Mouse (Mus musculus) heart, embryonic 10.5 days (tissue): Measurements from ENCODE around the gene C5ar1. TPM values are rescaled to one million over a fixed set of nuclear protein-coding genes. Genes with fewer than 3 reads are reported as not detected.

Experiments
- DNase-seq: peaks from one replicate; pipeline ENCODE4 v3.0.0-alpha.2; 2017; ENCODE audit warnings: low spot score
- H3K27ac ChIP-seq: fragments of 300-500 bp; sonication (generic); 2 replicates; pipeline ENCODE4 v1.5.1; 2016; ENCODE audit warnings: mild to moderate bottlenecking
- H3K27me3 ChIP-seq: fragments of 300-500 bp; sonication (generic); 2 replicates; pipeline ENCODE4 v1.6.1; 2016; ENCODE audit warnings: mild to moderate bottlenecking; ENCODE audit not compliant: poor library complexity, insufficient read depth, severe bottlenecking
- H3K36me3 ChIP-seq: fragments of 300-500 bp; sonication (generic); 2 replicates; pipeline ENCODE4 v1.6.1; 2016; ENCODE audit warnings: mild to moderate bottlenecking, moderate library complexity
- H3K4me1 ChIP-seq: fragments of 300-500 bp; sonication (generic); 2 replicates; pipeline ENCODE4 v1.6.1; 2016; ENCODE audit warnings: mild to moderate bottlenecking
- H3K4me3 ChIP-seq: fragments of 300-500 bp; sonication (generic); 2 replicates; pipeline ENCODE4 v1.5.1; 2016; ENCODE audit warnings: mild to moderate bottlenecking, moderate library complexity
- H3K9me3 ChIP-seq: fragments of 300-500 bp; sonication (generic); 2 replicates; pipeline ENCODE4 v1.6.1; 2016; ENCODE audit warnings: mild to moderate bottlenecking, moderate library complexity
- WGBS: fragments of 180-500 bp; shearing (Covaris S2); methylation state at CpG from one replicate; pipeline ENCODE4 v1.1.7; 2016; 5-methylcytosine and 5-hydroxymethylcytosine counted together
- polyA plus RNA-seq: library from polyadenylated mRNA; unstranded; fragments of >200 nt; fragmentation: Nextera tagmentation; extraction: Ambion mirVana; gene quantifications from 2 replicates; pipeline ENCODE4 v1.2.1, GENCODE M21; 2016

The C5ar1 gene
- polyA plus RNA-seq, 1 experiment from 2014 or later, result 1.0 TPM

- Histone ChIP-seq H3K4me1 (peaks cover 17% of the 10 kb centered on the region; the same call in 1 of the 2 replicates), H3K36me3 (no peaks in the 10 kb centered on the region), H3K27ac (peak overlapping the region; percentile 13; the same call in 1 of the 2 replicates), H3K9me3 (no peaks in the 10 kb centered on the region), H3K27me3 (no peaks in the 10 kb centered on the region), H3K4me3 (no peak overlapping the region)
- no peak for DNase-seq
- 78% methylated on average over 6 of the region's 6 CpGs for WGBS
These were observed 17.1 kb downstream of the C5ar1 start for GRCm38 (mm10) chr7:16242198-16242597.

- Histone ChIP-seq H3K27ac (peak overlapping the region; percentile 13; the same call in 1 of the 2 replicates), H3K4me3 (no peak overlapping the region), H3K9me3 (no peaks in the 10 kb centered on the region), H3K4me1 (peaks cover 17% of the 10 kb centered on the region; the same call in 1 of the 2 replicates), H3K36me3 (no peaks in the 10 kb centered on the region), H3K27me3 (no peaks in the 10 kb centered on the region)
- no peak for DNase-seq
- WGBS, result 54% methylated on average over 11 of the region's 11 CpGs
These were observed 17.6 kb downstream of the C5ar1 start for GRCm38 (mm10) chr7:16241787-16242186.

- 81% methylated on average over 1 of the region's 1 CpGs for WGBS
- Histone ChIP-seq H3K4me3 (no peak overlapping the region), H3K36me3 (no peaks in the 10 kb centered on the region), H3K27ac (no peak overlapping the region), H3K4me1 (peaks cover 17% of the 10 kb centered on the region; the same call in 1 of the 2 replicates), H3K9me3 (no peaks in the 10 kb centered on the region), H3K27me3 (no peaks in the 10 kb centered on the region)
- no peak for DNase-seq
These were observed 18.4 kb downstream of the C5ar1 start for GRCm38 (mm10) chr7:16240978-16241303.

GRCm38 (mm10) chr7:16240281-16240977 is 18.9 kb downstream of the C5ar1 start:
- Histone ChIP-seq H3K9me3 (no peaks in the 10 kb centered on the region), H3K4me1 (0 out of 2 replicates have a peak, but pooled peaks cover 17% of the 10 kb centered on the region), H3K4me3 (no peak overlapping the region), H3K36me3 (no peaks in the 10 kb centered on the region), H3K27ac (no peak overlapping the region), H3K27me3 (no peaks in the 10 kb centered on the region)
- WGBS, result 70% methylated on average over 7 of the region's 7 CpGs
- peak; percentile 82 for DNase-seq

GRCm38 (mm10) chr7:16239554-16239997 is 19.8 kb downstream of the C5ar1 start:
- 0 out of 2 replicates have a peak, but pooled peaks cover 17% of the 10 kb centered on the region for H3K4me1 ChIP-seq
- H3K27ac ChIP-seq, result peak overlapping the region; percentile 47; the same call in 1 of the 2 replicates
- 59% methylated on average over 9 of the region's 9 CpGs for WGBS
- no peaks in the 10 kb centered on the region for H3K9me3 ChIP-seq
- no peaks in the 10 kb centered on the region for H3K27me3 ChIP-seq
- H3K4me3 ChIP-seq, result no peak overlapping the region
- H3K36me3 ChIP-seq, result no peaks in the 10 kb centered on the region
- no peak for DNase-seq

GRCm38 (mm10) chr7:16229869-16230268 is 29.5 kb downstream of the C5ar1 start:
- DNase-seq, result no peak
- Histone ChIP-seq H3K36me3 (no peaks in the 10 kb centered on the region), H3K4me3 (no peak overlapping the region), H3K4me1 (peaks cover 16% of the 10 kb centered on the region), H3K9me3 (peaks cover 5% of the 10 kb centered on the region; the same call in 1 of the 2 replicates), H3K27ac (peak overlapping the region; percentile 3; the same call in 1 of the 2 replicates), H3K27me3 (peaks cover 4% of the 10 kb centered on the region; the same call in 1 of the 2 replicates)
- 30% methylated on average over 5 of the region's 5 CpGs for WGBS

- WGBS, result 2% methylated on average over 34 of the region's 34 CpGs
- Histone ChIP-seq H3K27me3 (peaks cover 9% of the 10 kb centered on the region; the same call in 1 of the 2 replicates), H3K27ac (peak within 1 kb of the TSS; percentile 95), H3K36me3 (peaks cover 20% of the 10 kb centered on the region), H3K4me3 (peak within 1 kb of the TSS; percentile 81), H3K4me1 (peaks cover 17% of the 10 kb centered on the region), H3K9me3 (no peaks in the 10 kb centered on the region)
- DNase-seq, result peak; percentile 97
These were observed 37.6 kb downstream of the C5ar1 start, which contains the start of gene Dhx34 for GRCm38 (mm10) chr7:16221582-16222272. Gene Dhx34 (minus strand): TSS chr7:16222037.

- Histone ChIP-seq H3K27ac (no peak overlapping the region), H3K27me3 (no peaks in the 10 kb centered on the region), H3K4me1 (0 out of 2 replicates have a peak, but pooled peaks cover 9% of the 10 kb centered on the region), H3K4me3 (no peak overlapping the region), H3K9me3 (no peaks in the 10 kb centered on the region), H3K36me3 (peaks cover 93% of the 10 kb centered on the region)
- no peak for DNase-seq
- WGBS, result 94% methylated on average over 9 of the region's 9 CpGs
These were observed 45.4 kb downstream of the C5ar1 start for GRCm38 (mm10) chr7:16213986-16214385.

- Histone ChIP-seq H3K4me3 (no peak overlapping the region), H3K27ac (no peak overlapping the region), H3K27me3 (no peaks in the 10 kb centered on the region), H3K9me3 (no peaks in the 10 kb centered on the region), H3K36me3 (peaks cover 93% of the 10 kb centered on the region), H3K4me1 (0 out of 2 replicates have a peak, but pooled peaks cover 4% of the 10 kb centered on the region)
- WGBS, result 91% methylated on average over 6 of the region's 6 CpGs
- DNase-seq, result no peak
These were observed 46.1 kb downstream of the C5ar1 start for GRCm38 (mm10) chr7:16213196-16213595.

- 71% methylated on average over 12 of the region's 12 CpGs for whole genome bisulfite sequencing
- no peaks in the 10 kb centered on the region for H3K9me3 ChIP-seq
- no peak for DNase-seq
- no peaks in the 10 kb centered on the region for H3K27me3 ChIP-seq
- H3K4me1 ChIP-seq, result no peaks in the 10 kb centered on the region
- H3K27ac ChIP-seq, result no peak overlapping the region
- peaks cover 87% of the 10 kb centered on the region for H3K36me3 ChIP-seq
- H3K4me3 ChIP-seq, result no peak overlapping the region
These were observed 48.4 kb downstream of the C5ar1 start for GRCm38 (mm10) chr7:16210862-16211365.

- H3K4me3 ChIP-seq, result no peak overlapping the region
- H3K27me3 ChIP-seq, result no peaks in the 10 kb centered on the region
- H3K9me3 ChIP-seq, result no peaks in the 10 kb centered on the region
- H3K36me3 ChIP-seq, result peaks cover 87% of the 10 kb centered on the region
- DNase-seq, result no peak
- no peaks in the 10 kb centered on the region for H3K4me1 ChIP-seq
- WGBS, result 88% methylated on average over 21 of the region's 21 CpGs
- no peak overlapping the region for H3K27ac ChIP-seq
These were observed 50.3 kb downstream of the C5ar1 start for GRCm38 (mm10) chr7:16208781-16209665.

- H3K27me3 ChIP-seq, result no peaks in the 10 kb centered on the region
- peaks cover 86% of the 10 kb centered on the region for H3K36me3 ChIP-seq
- H3K27ac ChIP-seq, result no peak overlapping the region
- no peak overlapping the region for H3K4me3 ChIP-seq
- no peaks in the 10 kb centered on the region for H3K9me3 ChIP-seq
- WGBS, result 85% methylated on average over 10 of the region's 10 CpGs
- DNase-seq, result no peak
- H3K4me1 ChIP-seq, result no peaks in the 10 kb centered on the region
These were observed 51.8 kb downstream of the C5ar1 start for GRCm38 (mm10) chr7:16207496-16207895.
